Mouse (Mus musculus) liver, postnatal 0 days (tissue): ENCODE results near the gene Rec114.

Experiments used
- CTCF ChIP-seq: sonication (generic); IDR thresholded peaks from 2 replicates; pipeline ENCODE4 v1.5.1; 2016; ENCODE audit warnings: antibody characterized with exemption, low read depth
- EP300 ChIP-seq: IDR thresholded peaks from 2 replicates; pipeline ENCODE4 v1.6.1; 2016; ENCODE audit warnings: antibody characterized with exemption, low read depth, mild to moderate bottlenecking

DNA sequence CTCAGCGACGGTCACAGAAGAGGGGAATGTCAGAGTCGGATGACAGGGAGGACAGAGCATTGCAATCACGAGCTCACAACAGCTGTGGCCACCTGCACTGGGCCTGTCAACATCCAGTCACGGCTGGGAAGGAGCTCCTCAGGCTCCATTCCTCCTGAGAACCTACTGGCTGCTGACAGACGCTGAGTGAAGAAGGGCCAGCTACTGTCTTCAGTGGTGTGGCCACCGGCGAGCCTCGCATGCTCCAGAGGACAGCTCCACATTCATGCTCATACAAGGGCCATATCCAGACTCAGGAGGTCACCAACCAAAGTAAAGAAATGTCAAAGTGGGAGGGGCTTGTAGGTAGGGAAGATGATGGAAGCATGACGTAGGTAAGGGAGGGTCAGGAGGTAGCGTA is 36.0 kb downstream of the Rec114 start:
- no peak for TF ChIP-seq CTCF
- no peak for TF ChIP-seq EP300
